Mouse (Mus musculus) forebrain, embryonic 11.5 days (tissue): ENCODE data around the gene Phf21a. TPM values are rescaled to one million over a fixed set of nuclear protein-coding genes. Genes with fewer than 3 reads are reported as not detected.

Experiments
- ATAC-seq: fragments of 200-750 bp; cut with Nextera tagmentation; replicated peaks from 2 replicates; pipeline ENCODE4 v1.8.0; 2017; ENCODE audit warnings: moderate TSS enrichment; ENCODE audit not compliant: low FRiP score
- DNase-seq: peaks from one replicate; pipeline ENCODE4 v3.0.0-alpha.2; 2017; ENCODE audit warnings: low spot score
- H3K27ac ChIP-seq: fragments of 300-500 bp; sonication (generic); 2 replicates; pipeline ENCODE4 v1.5.1; 2014; ENCODE audit warnings: low read depth, low read length
- H3K27me3 ChIP-seq: fragments of 300-500 bp; sonication (generic); 2 replicates; pipeline ENCODE4 v1.6.1; 2014; ENCODE audit warnings: mild to moderate bottlenecking, low read length, mixed read lengths; ENCODE audit not compliant: control insufficient read depth, insufficient read depth
- H3K36me3 ChIP-seq: fragments of 300-500 bp; sonication (generic); 2 replicates; pipeline ENCODE4 v1.6.1; 2014; ENCODE audit warnings: mild to moderate bottlenecking, low read length, moderate library complexity, mixed read lengths; ENCODE audit not compliant: control insufficient read depth, insufficient read depth
- H3K4me1 ChIP-seq: fragments of 300-500 bp; sonication (generic); replicated peaks from 2 replicates; pipeline ENCODE4 v1.6.1; 2014; ENCODE audit warnings: low read length, mixed read lengths; ENCODE audit not compliant: control insufficient read depth, insufficient read depth
- H3K4me2 ChIP-seq: fragments of 300-500 bp; sonication (generic); 2 replicates; pipeline ENCODE4 v1.6.1; 2014; ENCODE audit warnings: low read depth, mild to moderate bottlenecking, low read length, moderate library complexity, mixed read lengths; ENCODE audit not compliant: severe bottlenecking
- H3K4me3 ChIP-seq: fragments of 300-500 bp; sonication (generic); 2 replicates; pipeline ENCODE4 v1.5.1; 2014; ENCODE audit warnings: low read depth, low read length
- H3K9ac ChIP-seq: fragments of 300-500 bp; sonication (generic); 2 replicates; pipeline ENCODE4 v1.6.1; 2014; ENCODE audit warnings: low read length
- H3K9me3 ChIP-seq: fragments of 300-500 bp; sonication (generic); 2 replicates; pipeline ENCODE4 v1.6.1; 2016; ENCODE audit warnings: low read length, mixed read lengths; ENCODE audit not compliant: control insufficient read depth
- WGBS: fragments of 180-500 bp; shearing (Covaris S2); extraction: QIAGEN DNeasy Blood & Tissue Kit; methylation state at CpG from one replicate; pipeline ENCODE4 v1.1.7; 2014; 5-methylcytosine and 5-hydroxymethylcytosine counted together
- polyA plus RNA-seq: library from polyadenylated mRNA; unstranded; fragments of >200 nt; fragmentation: Nextera tagmentation; extraction: Ambion mirVana; gene quantifications from 2 replicates; pipeline ENCODE4 v1.2.1, GENCODE M21; 2014

Phf21a gene
- polyA plus RNA-seq, 1 experiment from 2014 or later, result 37.6 TPM

GRCm38 (mm10) chr2:92316652-92317051 is 223.7 kb downstream of the Phf21a start:
- no peaks in the 10 kb centered on the region for H3K27me3 ChIP-seq

DNA sequence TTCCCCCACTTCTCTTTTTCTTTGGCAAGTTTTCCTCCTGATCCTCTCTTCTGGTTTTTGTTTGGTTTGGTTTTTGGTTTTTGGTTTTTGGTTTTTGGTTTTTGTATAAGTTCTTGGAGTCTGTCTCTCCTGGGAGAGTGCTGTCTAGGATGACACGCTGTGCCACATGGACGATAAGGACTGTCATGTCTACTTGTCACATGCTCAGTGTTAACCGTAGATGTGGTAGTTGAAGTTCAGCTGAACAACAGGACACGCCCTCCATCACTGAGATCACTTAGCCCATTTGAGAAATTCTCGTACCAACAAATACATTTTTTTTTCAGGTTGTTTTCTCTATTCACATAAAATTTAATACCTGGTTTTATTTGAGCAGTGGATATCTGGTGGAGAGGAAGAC is 224.3 kb downstream of the Phf21a start:
- no peak for ATAC-seq
- H3K4me1 ChIP-seq, result no peaks in the 10 kb centered on the region
- no peaks in the 10 kb centered on the region for H3K27me3 ChIP-seq
- 89% methylated on average over 5 of the region's 5 CpGs for WGBS
- no peak overlapping the region for H3K27ac ChIP-seq
- no peaks in the 10 kb centered on the region for H3K9me3 ChIP-seq
- H3K36me3 ChIP-seq, result no peaks in the 10 kb centered on the region; the same call in 1 of the 2 replicates
- no peak overlapping the region for H3K9ac ChIP-seq
- DNase-seq, result no peak
- H3K4me3 ChIP-seq, result no peak overlapping the region
- H3K4me2 ChIP-seq, result no peak overlapping the region

More at GRCm38 (mm10) chr2:92316652-92317051, 223.7 kb downstream of the Phf21a start:
- Histone ChIP-seq H3K36me3 (no peaks in the 10 kb centered on the region; the same call in 1 of the 2 replicates), H3K4me3 (no peak overlapping the region), H3K4me2 (no peak overlapping the region), H3K9ac (no peak overlapping the region), H3K27ac (no peak overlapping the region), H3K4me1 (no peaks in the 10 kb centered on the region), H3K9me3 (no peaks in the 10 kb centered on the region)
- no peak for ATAC-seq
- WGBS, result 89% methylated on average over 3 of the region's 3 CpGs
- no peak for DNase-seq

DNA sequence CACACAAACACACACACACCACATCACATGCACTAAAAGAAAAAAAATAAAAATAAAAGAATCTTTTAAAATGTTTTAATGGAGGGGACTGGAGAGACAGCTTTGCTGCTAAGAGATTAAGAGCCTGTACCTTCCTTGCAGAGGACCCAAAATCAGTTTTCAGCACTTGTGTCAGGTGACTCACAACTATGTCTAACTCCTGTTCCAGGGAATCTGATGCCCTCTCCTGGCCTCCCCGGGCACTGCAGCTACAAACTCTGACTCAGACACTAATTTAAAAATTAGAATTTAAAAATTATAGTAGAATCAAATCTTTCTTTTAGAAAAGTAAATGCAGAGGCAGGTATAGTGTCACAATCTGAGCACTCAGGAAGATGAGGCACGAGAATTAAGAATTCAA is 229.8 kb downstream of the Phf21a start:
- Histone ChIP-seq H3K9ac (no peak overlapping the region), H3K36me3 (no peaks in the 10 kb centered on the region; the same call in 1 of the 2 replicates), H3K27me3 (no peaks in the 10 kb centered on the region), H3K4me1 (no peaks in the 10 kb centered on the region), H3K9me3 (no peaks in the 10 kb centered on the region), H3K4me2 (no peak overlapping the region), H3K4me3 (no peak overlapping the region), H3K27ac (no peak overlapping the region)
- WGBS, result 90% methylated on average over 2 of the region's 2 CpGs
- DNase-seq (no peak), ATAC-seq (no peak)

GRCm38 (mm10) chr2:92325676-92326075 is 232.8 kb downstream of the Phf21a start:
- no peak overlapping the region for H3K9ac ChIP-seq
- DNase-seq (no peak), ATAC-seq (no peak)
- H3K4me2 ChIP-seq, result no peak overlapping the region
- no peak overlapping the region for H3K27ac ChIP-seq
- no peaks in the 10 kb centered on the region for H3K9me3 ChIP-seq
- H3K36me3 ChIP-seq, result no peaks in the 10 kb centered on the region; the same call in 1 of the 2 replicates
- 93% methylated on average over 7 of the region's 7 CpGs for WGBS
- no peaks in the 10 kb centered on the region for H3K27me3 ChIP-seq
- H3K4me3 ChIP-seq, result no peak overlapping the region
- H3K4me1 ChIP-seq, result no peaks in the 10 kb centered on the region

DNA sequence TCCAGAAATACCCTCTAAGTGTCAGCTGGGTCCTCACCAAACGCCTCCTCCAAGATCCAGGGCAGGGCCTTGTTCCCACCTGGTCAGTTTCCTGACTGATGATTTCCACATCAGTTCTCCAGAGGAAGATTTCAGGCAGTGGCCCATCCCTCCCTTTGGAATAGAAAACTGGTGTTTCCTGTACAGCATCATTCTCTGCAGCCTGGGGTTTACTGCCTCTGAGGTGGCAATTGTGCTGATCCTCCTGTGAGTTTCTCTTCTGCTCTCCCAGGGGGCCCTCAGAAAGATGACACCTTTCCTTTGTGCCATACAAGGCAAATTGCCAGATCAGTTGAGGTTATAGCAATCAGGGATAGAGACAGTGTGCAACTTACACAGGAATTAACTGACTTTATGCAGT is 233.3 kb downstream of the Phf21a start:
- no peaks in the 10 kb centered on the region; the same call in 1 of the 2 replicates for H3K36me3 ChIP-seq
- DNase-seq (no peak), ATAC-seq (no peak)
- H3K4me3 ChIP-seq, result no peak overlapping the region
- H3K4me1 ChIP-seq, result no peaks in the 10 kb centered on the region
- H3K9ac ChIP-seq, result no peak overlapping the region
- H3K9me3 ChIP-seq, result no peaks in the 10 kb centered on the region
- WGBS, result 79% methylated on average over 1 of the region's 1 CpGs
- no peak overlapping the region for H3K27ac ChIP-seq
- no peak overlapping the region for H3K4me2 ChIP-seq
- H3K27me3 ChIP-seq, result no peaks in the 10 kb centered on the region

DNA sequence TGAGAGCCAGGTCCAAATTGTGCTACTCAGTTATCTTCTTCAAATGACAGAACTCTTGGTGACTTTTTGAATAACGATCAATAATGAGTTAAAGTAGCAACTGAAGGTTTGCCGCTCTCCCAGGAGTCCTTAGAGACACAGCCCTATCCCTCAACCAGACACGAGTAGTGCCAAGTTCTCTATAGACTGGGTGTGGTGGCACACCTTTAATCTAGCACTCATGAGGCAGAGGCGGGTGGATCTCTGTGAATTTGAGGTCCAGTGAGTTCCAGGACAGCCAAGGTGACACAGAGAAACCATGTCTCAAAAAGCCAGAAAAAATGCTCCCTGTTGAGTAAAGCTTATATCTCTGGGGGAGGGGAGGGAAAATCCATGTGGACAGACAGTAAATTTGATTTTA is 234.7 kb downstream of the Phf21a start:
- WGBS, result 93% methylated on average over 4 of the region's 4 CpGs
- Histone ChIP-seq H3K27me3 (no peaks in the 10 kb centered on the region), H3K4me2 (no peak overlapping the region), H3K4me1 (no peaks in the 10 kb centered on the region), H3K9ac (no peak overlapping the region), H3K27ac (no peak overlapping the region), H3K4me3 (no peak overlapping the region), H3K36me3 (peaks cover 3% of the 10 kb centered on the region; the same call in 1 of the 2 replicates), H3K9me3 (no peaks in the 10 kb centered on the region)
- ATAC-seq, result no peak
- no peak for DNase-seq

- H3K36me3 ChIP-seq, result peaks cover 3% of the 10 kb centered on the region; the same call in 1 of the 2 replicates
- ATAC-seq, result no peak
- DNase-seq, result no peak
- no peak overlapping the region for H3K4me3 ChIP-seq
- no peaks in the 10 kb centered on the region for H3K9me3 ChIP-seq
- no peak overlapping the region for H3K4me2 ChIP-seq
- H3K4me1 ChIP-seq, result no peaks in the 10 kb centered on the region
- no peak overlapping the region for H3K9ac ChIP-seq
- H3K27me3 ChIP-seq, result no peaks in the 10 kb centered on the region
- WGBS, result 93% methylated on average over 8 of the region's 8 CpGs
- no peak overlapping the region for H3K27ac ChIP-seq
Observed at GRCm38 (mm10) chr2:92328206-92328605, 235.3 kb downstream of the Phf21a start.

- H3K27me3 ChIP-seq, result no peaks in the 10 kb centered on the region
- ATAC-seq (no peak), DNase-seq (no peak)
- 54% methylated on average over 2 of the region's 2 CpGs for WGBS
- no peak overlapping the region for H3K4me2 ChIP-seq
- no peak overlapping the region for H3K4me3 ChIP-seq
- no peak overlapping the region for H3K9ac ChIP-seq
- H3K36me3 ChIP-seq, result peaks cover 3% of the 10 kb centered on the region; the same call in 1 of the 2 replicates
- no peak overlapping the region for H3K27ac ChIP-seq
- H3K9me3 ChIP-seq, result no peaks in the 10 kb centered on the region
- H3K4me1 ChIP-seq, result no peaks in the 10 kb centered on the region
Observed at GRCm38 (mm10) chr2:92330840-92331239, 237.9 kb downstream of the Phf21a start.

DNA sequence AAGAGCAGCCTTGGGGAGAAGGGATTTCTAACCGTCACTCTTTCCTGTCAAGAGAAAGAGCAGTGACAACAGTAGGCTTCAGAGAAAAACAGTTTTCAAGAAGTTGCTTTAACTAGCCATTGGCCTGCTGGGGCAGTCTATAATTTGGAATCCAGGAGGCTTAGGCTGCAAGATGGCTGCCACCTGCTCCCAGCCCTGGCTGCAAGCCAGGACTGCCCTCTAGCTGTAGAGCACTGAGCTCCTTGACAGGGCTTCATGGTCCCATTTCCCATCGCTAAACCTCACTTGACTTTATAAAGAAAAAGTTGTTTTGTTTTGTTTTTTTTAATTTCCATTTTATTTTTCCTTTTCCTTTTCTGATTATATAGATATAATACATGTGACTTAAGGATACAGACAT is 238.5 kb downstream of the Phf21a start:
- Histone ChIP-seq H3K9ac (no peak overlapping the region), H3K9me3 (no peaks in the 10 kb centered on the region), H3K27ac (no peak overlapping the region), H3K4me3 (no peak overlapping the region), H3K4me2 (no peak overlapping the region), H3K4me1 (no peaks in the 10 kb centered on the region), H3K36me3 (peaks cover 3% of the 10 kb centered on the region; the same call in 1 of the 2 replicates), H3K27me3 (no peaks in the 10 kb centered on the region)
- ATAC-seq, result no peak
- WGBS, result 83% methylated on average over 2 of the region's 2 CpGs
- DNase-seq, result no peak
